Mouse (Mus musculus) hindbrain, postnatal 0 days (tissue): ENCODE data around the gene Zdhhc15. TPM values are rescaled to one million over a fixed set of nuclear protein-coding genes. Genes with fewer than 3 reads are reported as not detected.

Experiments
- ATAC-seq: fragments of 200-750 bp; cut with Nextera tagmentation; 2 replicates; pipeline ENCODE4 v1.8.0; 2017; ENCODE audit warnings: mild to moderate bottlenecking, moderate TSS enrichment, moderate library complexity
- DNase-seq: peaks from one replicate; pipeline ENCODE4 v3.0.0-alpha.2; 2015; ENCODE audit warnings: low spot score
- H3K27ac ChIP-seq: fragments of 300-500 bp; sonication (generic); 2 replicates; pipeline ENCODE4 v1.5.1; 2014; ENCODE audit warnings: mild to moderate bottlenecking
- H3K27me3 ChIP-seq: fragments of 300-500 bp; sonication (generic); 2 replicates; pipeline ENCODE4 v1.6.1; 2014; ENCODE audit warnings: low read length, mixed read lengths; ENCODE audit not compliant: insufficient read depth
- H3K36me3 ChIP-seq: fragments of 300-500 bp; sonication (generic); 2 replicates; pipeline ENCODE4 v1.6.1; 2014; ENCODE audit warnings: low read length, mixed read lengths; ENCODE audit not compliant: insufficient read depth
- H3K4me1 ChIP-seq: fragments of 300-500 bp; sonication (generic); 2 replicates; pipeline ENCODE4 v1.6.1; 2014; ENCODE audit warnings: antibody characterized with exemption, low read length, mixed read lengths; ENCODE audit not compliant: insufficient read depth
- H3K4me2 ChIP-seq: fragments of 300-500 bp; sonication (generic); 2 replicates; pipeline ENCODE4 v1.6.1; 2014; ENCODE audit warnings: low read depth, mild to moderate bottlenecking, low read length, moderate library complexity, mixed read lengths
- H3K4me3 ChIP-seq: fragments of 300-500 bp; sonication (generic); 2 replicates; pipeline ENCODE4 v1.5.1; 2014; ENCODE audit warnings: low read length
- H3K9ac ChIP-seq: fragments of 300-500 bp; sonication (generic); replicated peaks from 2 replicates; pipeline ENCODE4 v1.6.1; 2014; ENCODE audit warnings: mild to moderate bottlenecking, low read length, moderate library complexity, mixed read lengths
- H3K9me3 ChIP-seq: fragments of 300-500 bp; sonication (generic); 2 replicates; pipeline ENCODE4 v1.6.1; 2016; ENCODE audit warnings: low read length, mixed read lengths
- CTCF ChIP-seq: IDR thresholded peaks from 2 replicates; pipeline ENCODE4 v1.5.1; 2016; ENCODE audit warnings: antibody characterized with exemption, control low read depth, low read depth
- WGBS: fragments of 180-500 bp; shearing (Covaris S2); extraction: QIAGEN DNeasy Blood & Tissue Kit; methylation state at CpG from one replicate; pipeline ENCODE4 v1.1.7; 2014; 5-methylcytosine and 5-hydroxymethylcytosine counted together
- polyA plus RNA-seq: library from polyadenylated mRNA; unstranded; fragments of >200 nt; fragmentation: Nextera tagmentation; extraction: Ambion mirVana; gene quantifications from 2 replicates; pipeline ENCODE4 v1.2.1, GENCODE M21; 2015
- total RNA-seq: library from RNA; depleted of rRNA; stranded (reverse); fragments of >200 nt; gene quantifications from 2 replicates; pipeline ENCODE4 v1.2.3, GENCODE M21; 2014

Zdhhc15 gene
- total and polyA plus RNA-seq, 2 experiments from 2014 or later: 2.1 to 5.6 TPM

GRCm38 (mm10) chrX:104573946-104574345, 96.9 kb downstream of the Zdhhc15 start:
- Histone ChIP-seq H3K4me2 (no peak overlapping the region), H3K9ac (no peak overlapping the region), H3K27me3 (no peaks in the 10 kb centered on the region), H3K4me3 (no peak overlapping the region), H3K27ac (no peak overlapping the region), H3K9me3 (no peaks in the 10 kb centered on the region), H3K36me3 (no peaks in the 10 kb centered on the region), H3K4me1 (no peaks in the 10 kb centered on the region)
- no peak for TF ChIP-seq CTCF
- ATAC-seq: no peak
- 76% methylated on average over 5 of the region's 5 CpGs for WGBS
- no peak for DNase-seq

- Histone ChIP-seq H3K4me3 (no peak overlapping the region), H3K4me2 (no peak overlapping the region)
- no peak for DNase-seq
These were observed 103.4 kb downstream of the Zdhhc15 start for GRCm38 (mm10) chrX:104567497-104567896.

GRCm38 (mm10) chrX:104545283-104545682, 125.6 kb downstream of the Zdhhc15 start:
- DNase-seq: no peak
- H3K36me3 ChIP-seq: no peaks in the 10 kb centered on the region
- WGBS: 96% methylated on average over 1 of the region's 1 CpGs
- no peaks in the 10 kb centered on the region for H3K9me3 ChIP-seq
- no peaks in the 10 kb centered on the region for H3K4me1 ChIP-seq
- H3K27ac ChIP-seq: no peak overlapping the region
- no peaks in the 10 kb centered on the region; the same call in 1 of the 2 replicates for H3K27me3 ChIP-seq
- no peak for ATAC-seq
- no peak for TF ChIP-seq CTCF
- no peak overlapping the region for H3K4me2 ChIP-seq
- no peak overlapping the region for H3K4me3 ChIP-seq
- H3K9ac ChIP-seq: no peak overlapping the region

More at GRCm38 (mm10) chrX:104567497-104567896, 103.4 kb downstream of the Zdhhc15 start:
- H3K36me3 ChIP-seq: no peaks in the 10 kb centered on the region
- H3K4me1 ChIP-seq: no peaks in the 10 kb centered on the region
- H3K9ac ChIP-seq: no peak overlapping the region
- H3K27ac ChIP-seq: no peak overlapping the region
- H3K9me3 ChIP-seq: no peaks in the 10 kb centered on the region
- WGBS: 86% methylated on average over 3 of the region's 3 CpGs
- H3K27me3 ChIP-seq: no peaks in the 10 kb centered on the region
- ATAC-seq: no peak
- TF ChIP-seq CTCF: no peak

- no peak overlapping the region for H3K27ac ChIP-seq
- H3K36me3 ChIP-seq: no peaks in the 10 kb centered on the region
- no peak overlapping the region for H3K4me3 ChIP-seq
- ATAC-seq: no peak
- no peak overlapping the region for H3K9ac ChIP-seq
- H3K4me2 ChIP-seq: no peak overlapping the region
- WGBS: 68% methylated on average over 4 of the region's 4 CpGs
- H3K27me3 ChIP-seq: no peaks in the 10 kb centered on the region; the same call in 1 of the 2 replicates
- no peaks in the 10 kb centered on the region for H3K9me3 ChIP-seq
- H3K4me1 ChIP-seq: no peaks in the 10 kb centered on the region
- DNase-seq: no peak
- no peak for TF ChIP-seq CTCF
These were observed 126.8 kb downstream of the Zdhhc15 start for GRCm38 (mm10) chrX:104543919-104544595.

- Histone ChIP-seq H3K9me3 (no peaks in the 10 kb centered on the region), H3K36me3 (no peaks in the 10 kb centered on the region), H3K27me3 (no peaks in the 10 kb centered on the region; the same call in 1 of the 2 replicates), H3K27ac (no peak overlapping the region), H3K4me2 (no peak overlapping the region), H3K4me1 (no peaks in the 10 kb centered on the region), H3K4me3 (no peak overlapping the region), H3K9ac (no peak overlapping the region)
- TF ChIP-seq CTCF: no peak
- no peak for ATAC-seq
- WGBS: 95% methylated on average over 4 of the region's 4 CpGs
- DNase-seq: no peak
These were observed 128.2 kb downstream of the Zdhhc15 start for GRCm38 (mm10) chrX:104542635-104543034.

GRCm38 (mm10) chrX:104501765-104502164, 169.1 kb downstream of the Zdhhc15 start:
- no peak overlapping the region for H3K9ac ChIP-seq
- no peak for TF ChIP-seq CTCF
- no peaks in the 10 kb centered on the region for H3K36me3 ChIP-seq
- H3K4me1 ChIP-seq: no peaks in the 10 kb centered on the region
- H3K9me3 ChIP-seq: no peaks in the 10 kb centered on the region
- H3K27ac ChIP-seq: no peak overlapping the region
- WGBS: 75% methylated on average over 5 of the region's 5 CpGs
- H3K4me3 ChIP-seq: no peak overlapping the region
- H3K4me2 ChIP-seq: no peak overlapping the region
- H3K27me3 ChIP-seq: no peaks in the 10 kb centered on the region
- no peak for DNase-seq
- ATAC-seq: no peak

GRCm38 (mm10) chrX:104489626-104490355, 181.1 kb downstream of the Zdhhc15 start:
- WGBS: 62% methylated on average over 4 of the region's 4 CpGs
- no peak for DNase-seq
- H3K4me2 ChIP-seq: no peak overlapping the region
- TF ChIP-seq CTCF: no peak
- no peak for ATAC-seq
- no peak overlapping the region for H3K27ac ChIP-seq
- H3K4me3 ChIP-seq: no peak overlapping the region
- peaks cover 4% of the 10 kb centered on the region; the same call in 1 of the 2 replicates for H3K27me3 ChIP-seq
- no peaks in the 10 kb centered on the region for H3K9me3 ChIP-seq
- no peak overlapping the region for H3K9ac ChIP-seq
- no peaks in the 10 kb centered on the region for H3K36me3 ChIP-seq
- no peaks in the 10 kb centered on the region for H3K4me1 ChIP-seq
